Mouse (Mus musculus): ENCODE data around the gene Pbld2. TPM values are rescaled to one million over a fixed set of nuclear protein-coding genes. Genes with fewer than 3 reads are reported as not detected.
A peak's percentile ranks its signal among the peaks of the same experiment; 100 is the strongest.
"Not testable (repeated sequence)": the region's sequence is repeated elsewhere in the genome, so short reads cannot be mapped to it uniquely, and the experiment has no call there.

Gene Pbld2
- polyA plus RNA-seq, 1 experiment from 2014 or later: 1.5 TPM

GRCm38 (mm10) chr10:63051267-63051666 is 27.2 kb downstream of the Pbld2 start:
- 74% methylated on average over 7 of the region's 7 CpGs for WGBS
- H3K27ac ChIP-seq: no peak overlapping the region
- H3K4me2 ChIP-seq: no peak overlapping the region
- H3K27me3 ChIP-seq: no peaks in the 10 kb centered on the region
- no peak overlapping the region for H3K4me3 ChIP-seq
- no peak for ATAC-seq (ENCODE audit: borderline replicate concordance, extremely low read depth, low FRiP score, low TSS enrichment)
- no peaks in the 10 kb centered on the region for H3K4me1 ChIP-seq
- no peaks in the 10 kb centered on the region for H3K9me3 ChIP-seq
- no peaks in the 10 kb centered on the region for H3K36me3 ChIP-seq
- no peak overlapping the region for H3K9ac ChIP-seq

- no peaks in the 10 kb centered on the region for H3K4me1 ChIP-seq
- H3K36me3 ChIP-seq: no peaks in the 10 kb centered on the region
- H3K27ac ChIP-seq: no peak overlapping the region
- no peak overlapping the region for H3K4me2 ChIP-seq
- 79% methylated on average over 6 of the region's 6 CpGs for WGBS
- no peak for ATAC-seq (ENCODE audit: borderline replicate concordance, extremely low read depth, low FRiP score, low TSS enrichment)
- H3K9ac ChIP-seq: no peak overlapping the region
- no peaks in the 10 kb centered on the region for H3K27me3 ChIP-seq
- H3K4me3 ChIP-seq: no peak overlapping the region
- no peaks in the 10 kb centered on the region for H3K9me3 ChIP-seq
Measured at GRCm38 (mm10) chr10:63052011-63052410, 27.9 kb downstream of the Pbld2 start.

- no peak for ATAC-seq (ENCODE audit: borderline replicate concordance, extremely low read depth, low FRiP score, low TSS enrichment)
- H3K4me3 ChIP-seq: no peak overlapping the region
- no peaks in the 10 kb centered on the region for H3K36me3 ChIP-seq
- no peaks in the 10 kb centered on the region for H3K27me3 ChIP-seq
- WGBS: 51% methylated on average over 6 of the region's 6 CpGs
- H3K4me2 ChIP-seq: no peak overlapping the region
- H3K4me1 ChIP-seq: no peaks in the 10 kb centered on the region
- no peak overlapping the region for H3K27ac ChIP-seq
- no peak overlapping the region for H3K9ac ChIP-seq
- no peaks in the 10 kb centered on the region for H3K9me3 ChIP-seq
Measured at GRCm38 (mm10) chr10:63053007-63053406, 28.9 kb downstream of the Pbld2 start.

- H3K36me3 ChIP-seq; H3K9ac ChIP-seq; H3K4me1 ChIP-seq; H3K4me3 ChIP-seq; H3K4me2 ChIP-seq; H3K9me3 ChIP-seq; H3K27me3 ChIP-seq; ATAC-seq (ENCODE audit: borderline replicate concordance, extremely low read depth, low FRiP score, low TSS enrichment); H3K27ac ChIP-seq: not testable (repeated sequence)
- WGBS: 68% methylated on average over 6 of the region's 6 CpGs
Measured at GRCm38 (mm10) chr10:63054071-63054470, 30.0 kb downstream of the Pbld2 start.

- H3K4me2 ChIP-seq: no peak overlapping the region
- H3K27ac ChIP-seq: no peak overlapping the region
- ATAC-seq (ENCODE audit: borderline replicate concordance, extremely low read depth, low FRiP score, low TSS enrichment): no peak
- no peaks in the 10 kb centered on the region for H3K9me3 ChIP-seq
- H3K4me1 ChIP-seq: no peaks in the 10 kb centered on the region
- H3K27me3 ChIP-seq: no peaks in the 10 kb centered on the region
- H3K36me3 ChIP-seq: no peaks in the 10 kb centered on the region
- no peak overlapping the region for H3K4me3 ChIP-seq
- H3K9ac ChIP-seq: no peak overlapping the region
- WGBS: 67% methylated on average over 2 of the region's 2 CpGs
Measured at GRCm38 (mm10) chr10:63054586-63054985, 30.5 kb downstream of the Pbld2 start.

- Histone ChIP-seq H3K27me3 (no peaks in the 10 kb centered on the region), H3K27ac (no peak overlapping the region), H3K9me3 (no peaks in the 10 kb centered on the region), H3K9ac (no peak overlapping the region), H3K4me3 (no peak overlapping the region), H3K4me1 (no peaks in the 10 kb centered on the region), H3K4me2 (peak overlapping the region; percentile 26), H3K36me3 (no peaks in the 10 kb centered on the region)
- WGBS: 33% methylated on average over 24 of the region's 24 CpGs
- ATAC-seq (ENCODE audit: borderline replicate concordance, extremely low read depth, low FRiP score, low TSS enrichment): 0 out of 2 replicates have a peak, but pooled peaks have one; percentile 40
Measured at GRCm38 (mm10) chr10:63056966-63057750, 33.0 kb downstream of the Pbld2 start.

GRCm38 (mm10) chr10:63059862-63060261 is 35.7 kb downstream of the Pbld2 start, which contains the start of gene Pbld1:
Gene Pbld1, plus strand, starts transcription at chr10:63060162.
- ATAC-seq (ENCODE audit: borderline replicate concordance, extremely low read depth, low FRiP score, low TSS enrichment): no peak
- Histone ChIP-seq H3K4me3 (no peak within 1 kb of the TSS), H3K9me3 (no peaks in the 10 kb centered on the region), H3K36me3 (no peaks in the 10 kb centered on the region), H3K9ac (no peak within 1 kb of the TSS), H3K27ac (no peak within 1 kb of the TSS), H3K4me2 (no peak within 1 kb of the TSS), H3K4me1 (no peaks in the 10 kb centered on the region), H3K27me3 (no peaks in the 10 kb centered on the region)
- WGBS: 85% methylated on average over 2 of the region's 2 CpGs

GRCm38 (mm10) chr10:63060406-63060805 is 36.3 kb downstream of the Pbld2 start:
- Histone ChIP-seq H3K9ac (no peak overlapping the region), H3K27me3 (no peaks in the 10 kb centered on the region)
- WGBS: 46% methylated on average over 11 of the region's 11 CpGs

GRCm38 (mm10) chr10:63061266-63061665 is 37.2 kb downstream of the Pbld2 start:
- Histone ChIP-seq H3K4me2 (no peak overlapping the region), H3K9ac (no peak overlapping the region), H3K4me3 (no peak overlapping the region), H3K36me3 (no peaks in the 10 kb centered on the region), H3K9me3 (no peaks in the 10 kb centered on the region), H3K4me1 (no peaks in the 10 kb centered on the region), H3K27me3 (no peaks in the 10 kb centered on the region), H3K27ac (no peak overlapping the region)
- WGBS: 70% methylated on average over 12 of the region's 12 CpGs
- no peak for ATAC-seq (ENCODE audit: borderline replicate concordance, extremely low read depth, low FRiP score, low TSS enrichment)

More at GRCm38 (mm10) chr10:63060406-63060805, 36.3 kb downstream of the Pbld2 start:
- no peaks in the 10 kb centered on the region for H3K4me1 ChIP-seq
- no peak overlapping the region for H3K27ac ChIP-seq
- no peak overlapping the region for H3K4me2 ChIP-seq
- H3K36me3 ChIP-seq: no peaks in the 10 kb centered on the region
- ATAC-seq (ENCODE audit: borderline replicate concordance, extremely low read depth, low FRiP score, low TSS enrichment): no peak
- no peaks in the 10 kb centered on the region for H3K9me3 ChIP-seq
- no peak overlapping the region for H3K4me3 ChIP-seq

- no peaks in the 10 kb centered on the region for H3K36me3 ChIP-seq
- WGBS: 93% methylated on average over 5 of the region's 5 CpGs
- H3K9ac ChIP-seq: no peak overlapping the region
Measured at GRCm38 (mm10) chr10:63062696-63063095, 38.6 kb downstream of the Pbld2 start.

GRCm38 (mm10) chr10:63063365-63063764 is 39.2 kb downstream of the Pbld2 start:
- H3K4me1 ChIP-seq: no peaks in the 10 kb centered on the region
- H3K27me3 ChIP-seq: no peaks in the 10 kb centered on the region
- H3K36me3 ChIP-seq: no peaks in the 10 kb centered on the region
- ATAC-seq (ENCODE audit: borderline replicate concordance, extremely low read depth, low FRiP score, low TSS enrichment): no peak
- no peaks in the 10 kb centered on the region for H3K9me3 ChIP-seq
- no peak overlapping the region for H3K27ac ChIP-seq
- H3K4me3 ChIP-seq: no peak overlapping the region
- H3K4me2 ChIP-seq: no peak overlapping the region
- 74% methylated on average over 7 of the region's 7 CpGs for WGBS
- no peak overlapping the region for H3K9ac ChIP-seq

More at GRCm38 (mm10) chr10:63062696-63063095, 38.6 kb downstream of the Pbld2 start:
- no peaks in the 10 kb centered on the region for H3K4me1 ChIP-seq
- H3K4me2 ChIP-seq: no peak overlapping the region
- ATAC-seq (ENCODE audit: borderline replicate concordance, extremely low read depth, low FRiP score, low TSS enrichment): no peak
- no peaks in the 10 kb centered on the region for H3K9me3 ChIP-seq
- H3K4me3 ChIP-seq: no peak overlapping the region
- H3K27me3 ChIP-seq: no peaks in the 10 kb centered on the region
- no peak overlapping the region for H3K27ac ChIP-seq

- H3K36me3 ChIP-seq: no peaks in the 10 kb centered on the region
- H3K27me3 ChIP-seq: no peaks in the 10 kb centered on the region
- no peak overlapping the region for H3K4me3 ChIP-seq
- 74% methylated on average over 9 of the region's 9 CpGs for WGBS
- H3K4me1 ChIP-seq: no peaks in the 10 kb centered on the region
- no peaks in the 10 kb centered on the region for H3K9me3 ChIP-seq
- H3K27ac ChIP-seq: no peak overlapping the region
- H3K9ac ChIP-seq: no peak overlapping the region
- no peak overlapping the region for H3K4me2 ChIP-seq
- no peak for ATAC-seq (ENCODE audit: borderline replicate concordance, extremely low read depth, low FRiP score, low TSS enrichment)
Measured at GRCm38 (mm10) chr10:63064516-63064915, 40.4 kb downstream of the Pbld2 start.

Data from lung, embryonic 15.5 days (tissue).